Mouse (Mus musculus) C2C12 (cell line): Measurements from ENCODE around the gene Slc5a11. TPM values are rescaled to one million over a fixed set of nuclear protein-coding genes. Genes with fewer than 3 reads are reported as not detected.

Experiments
- H3K27me3 ChIP-seq: one replicate; pipeline ENCODE4 v1.6.1; 2011; ENCODE audit not compliant: control insufficient read depth, insufficient read depth, insufficient read length
- H3K36me3 ChIP-seq: one replicate; pipeline ENCODE4 v1.6.1; 2011; ENCODE audit not compliant: control insufficient read depth, insufficient read depth
- H3K4me3 ChIP-seq: one replicate; pipeline ENCODE4 v1.5.1; 2011; ENCODE audit warnings: mild to moderate bottlenecking, control low read depth; ENCODE audit not compliant: poor library complexity, insufficient read depth, severe bottlenecking
- H3K79me2 ChIP-seq: one replicate; pipeline ENCODE4 v1.6.1; 2011; ENCODE audit not compliant: control insufficient read depth, insufficient read depth
- H3K79me3 ChIP-seq: one replicate; pipeline ENCODE4 v1.6.1; 2011; ENCODE audit warnings: low read depth, control low read depth
- H3ac ChIP-seq: one replicate; pipeline ENCODE3; 2011; ENCODE audit warnings: low read depth; ENCODE audit not compliant: control insufficient read depth, insufficient read length
- CEBPB ChIP-seq: IDR thresholded peaks from one replicate; pipeline ENCODE4 v1.6.1; 2011; ENCODE audit warnings: low read depth, mild to moderate bottlenecking, control low read depth, moderate library complexity
- CTCF ChIP-seq: IDR thresholded peaks from one replicate; pipeline ENCODE4 v1.5.1; 2011; ENCODE audit not compliant: control insufficient read depth, insufficient read depth, insufficient read length
- FOSL1 ChIP-seq: IDR thresholded peaks from one replicate; pipeline ENCODE4 v1.8.0; 2011; ENCODE audit warnings: mild to moderate bottlenecking, low read length; ENCODE audit not compliant: poor library complexity, insufficient read depth, severe bottlenecking
- MAX ChIP-seq: IDR thresholded peaks from one replicate; pipeline ENCODE4 v1.6.1; 2011; ENCODE audit warnings: mild to moderate bottlenecking, control low read depth
- MYOD1 ChIP-seq: IDR thresholded peaks from one replicate; pipeline ENCODE4 v1.6.1; 2011; ENCODE audit warnings: low read depth; ENCODE audit not compliant: control insufficient read depth, insufficient read length
- MYOG ChIP-seq: IDR thresholded peaks from one replicate; pipeline ENCODE4 v1.6.1; 2011; ENCODE audit not compliant: control insufficient read depth, insufficient read length; ENCODE audit errors: extremely low read depth
- USF1 ChIP-seq: IDR thresholded peaks from one replicate; pipeline ENCODE4 v1.6.1; 2011; ENCODE audit warnings: low read depth, mild to moderate bottlenecking, control low read depth, moderate library complexity
- long read RNA-seq, 2 experiments: library from polyadenylated mRNA; unstranded; transcript quantifications; one replicate each; pipeline ENCODE4 v2.0.0; 2019 to 2020
- polyA plus RNA-seq: library from polyadenylated mRNA; unstranded; fragments of >200 nt; fragmentation: generic; extraction: Trizol; gene quantifications from one replicate; pipeline ENCODE4 v1.2.1, GENCODE M21; 2012; ENCODE audit warnings: missing spikeins

Slc5a11 gene
- 0.02 TPM for polyA plus RNA-seq
- long read RNA-seq, experiment 1, result 0 reads
- long read RNA-seq, experiment 2, result 0 reads

- no peaks in the 10 kb centered on the region for H3K79me2 ChIP-seq
- H3ac ChIP-seq, result no peak within 1 kb of the TSS
- H3K36me3 ChIP-seq, result no peaks in the 10 kb centered on the region
- TF ChIP-seq CEBPB (no peak), FOSL1 (no peak), USF1 (no peak), CTCF (no peak), MYOD1 (no peak), MYOG (no peak), MAX (no peak)
- H3K79me3 ChIP-seq, result no peaks in the 10 kb centered on the region
- H3K4me3 ChIP-seq, result no peak within 1 kb of the TSS
- peaks cover 42% of the 10 kb centered on the region for H3K27me3 ChIP-seq
Observed at GRCm38 (mm10) chr7:123214365-123215075, at the start of gene Slc5a11. Slc5a11 (plus strand) TSS chr7:123214780.

- no peak overlapping the region for H3ac ChIP-seq
- H3K36me3 ChIP-seq, result peaks cover 90% of the 10 kb centered on the region
- peaks cover 6% of the 10 kb centered on the region for H3K79me3 ChIP-seq
- H3K79me2 ChIP-seq, result peaks cover 6% of the 10 kb centered on the region
- H3K27me3 ChIP-seq, result no peaks in the 10 kb centered on the region
- H3K4me3 ChIP-seq, result no peak overlapping the region
- TF ChIP-seq FOSL1, result no peak
Observed at GRCm38 (mm10) chr7:123167436-123167835, 47.1 kb upstream of the Slc5a11 start.

- H3K79me3 ChIP-seq, result peaks cover 6% of the 10 kb centered on the region
- H3K4me3 ChIP-seq, result no peak overlapping the region
- no peak overlapping the region for H3ac ChIP-seq
- H3K27me3 ChIP-seq, result no peaks in the 10 kb centered on the region
- H3K36me3 ChIP-seq, result peaks cover 95% of the 10 kb centered on the region
- H3K79me2 ChIP-seq, result peaks cover 6% of the 10 kb centered on the region
- TF ChIP-seq MYOD1 (no peak), CTCF (no peak), FOSL1 (no peak), CEBPB (no peak), MYOG (no peak), USF1 (no peak), MAX (no peak)
Observed at GRCm38 (mm10) chr7:123169618-123170017, 45.0 kb upstream of the Slc5a11 start.

GRCm38 (mm10) chr7:123172101-123172500, 42.5 kb upstream of the Slc5a11 start:
- no peak for TF ChIP-seq MAX
- no peak for TF ChIP-seq USF1
- TF ChIP-seq FOSL1, result no peak
- no peak for TF ChIP-seq MYOG
- TF ChIP-seq CTCF, result no peak
- no peak for TF ChIP-seq CEBPB
- TF ChIP-seq MYOD1, result no peak
- H3K79me3 ChIP-seq, result peaks cover 2% of the 10 kb centered on the region
- H3K36me3 ChIP-seq, result peaks cover 95% of the 10 kb centered on the region
- H3ac ChIP-seq, result no peak overlapping the region
- peaks cover 6% of the 10 kb centered on the region for H3K79me2 ChIP-seq
- no peaks in the 10 kb centered on the region for H3K27me3 ChIP-seq
- no peak overlapping the region for H3K4me3 ChIP-seq

GRCm38 (mm10) chr7:123177215-123177614, 37.4 kb upstream of the Slc5a11 start:
- H3K79me2 ChIP-seq, result no peaks in the 10 kb centered on the region
- H3K36me3 ChIP-seq, result peaks cover 93% of the 10 kb centered on the region
- no peaks in the 10 kb centered on the region for H3K79me3 ChIP-seq
- TF ChIP-seq FOSL1 (no peak), CTCF (no peak), MYOG (no peak), MYOD1 (no peak)
- no peak overlapping the region for H3ac ChIP-seq
- H3K27me3 ChIP-seq, result no peaks in the 10 kb centered on the region
- H3K4me3 ChIP-seq, result no peak overlapping the region
